Mouse (Mus musculus) cerebellum, adult 9-10 months (tissue): ENCODE results near the gene Iqcc.

ENCODE experiments used
- DNase-seq: peaks from one replicate; pipeline ENCODE4 v3.0.0; 2022

Gene Iqcc

GRCm38 (mm10) chr4:129621283-129621841 is 2.5 kb upstream of the Iqcc start:
- peak; percentile 91 for DNase-seq

GRCm38 (mm10) chr4:129620419-129621282 is 1.8 kb upstream of the Iqcc start:
- DNase-seq: peak; percentile 63

GRCm38 (mm10) chr4:129618031-129618430 is 868 bp downstream of the Iqcc start:
- no peak for DNase-seq

GRCm38 (mm10) chr4:129617121-129617641 is 1.7 kb downstream of the Iqcc start:
- DNase-seq: peak; percentile 48

GRCm38 (mm10) chr4:129616631-129617030 is 2.3 kb downstream of the Iqcc start:
- no peak for DNase-seq

- DNase-seq: no peak
Observed at GRCm38 (mm10) chr4:129615801-129616290, 3.1 kb downstream of the Iqcc start.

GRCm38 (mm10) chr4:129614093-129614492 is 4.8 kb downstream of the Iqcc start, which contains the start of gene Dcdc2b:
Dcdc2b (minus strand) TSS chr4:129614257.
- no peak for DNase-seq

GRCm38 (mm10) chr4:129610472-129610871 is 8.4 kb downstream of the Iqcc start:
- no peak for DNase-seq

GRCm38 (mm10) chr4:129610026-129610425 is 8.9 kb downstream of the Iqcc start:
- no peak for DNase-seq

- DNase-seq: no peak
Observed at GRCm38 (mm10) chr4:129609139-129609631, 9.7 kb downstream of the Iqcc start.

GRCm38 (mm10) chr4:129608426-129609025 is 10.4 kb downstream of the Iqcc start:
- DNase-seq: peak; percentile 86

- DNase-seq: peak; percentile 73
Observed at GRCm38 (mm10) chr4:129600233-129601158, 18.4 kb downstream of the Iqcc start, which contains the start of the genes Eif3i and Tmem234. Eif3i (minus strand) TSS chr4:129600648. Tmem234 (plus strand) TSS chr4:129600668.

GRCm38 (mm10) chr4:129588865-129589264 is 30.0 kb downstream of the Iqcc start:
- no peak for DNase-seq

GRCm38 (mm10) chr4:129586943-129587342 is 32.0 kb downstream of the Iqcc start:
- DNase-seq: no peak

- no peak for DNase-seq
Observed at GRCm38 (mm10) chr4:129585773-129586172, 33.1 kb downstream of the Iqcc start.

GRCm38 (mm10) chr4:129584884-129585608 is 33.9 kb downstream of the Iqcc start:
- DNase-seq: peak; percentile 79

GRCm38 (mm10) chr4:129584370-129584769 is 34.5 kb downstream of the Iqcc start:
- no peak for DNase-seq

- no peak for DNase-seq
Observed at GRCm38 (mm10) chr4:129582251-129582650, 36.6 kb downstream of the Iqcc start.

- DNase-seq: peak; percentile 73
Observed at GRCm38 (mm10) chr4:129580347-129580746, 38.6 kb downstream of the Iqcc start.

GRCm38 (mm10) chr4:129578466-129578865 is 40.4 kb downstream of the Iqcc start, which contains the start of gene Fam167b:
Fam167b (minus strand) TSS chr4:129578549.
- DNase-seq: no peak

GRCm38 (mm10) chr4:129577688-129578087 is 41.2 kb downstream of the Iqcc start:
- no peak for DNase-seq
